Mouse (Mus musculus): ENCODE data around the gene Ost4. TPM values are rescaled to one million over a fixed set of nuclear protein-coding genes. Genes with fewer than 3 reads are reported as not detected.

Gene Ost4
- total and polyA plus RNA-seq, 2 experiments from 2014 or later, result 116 to 190 TPM

- no peak overlapping the region for H3K4me2 ChIP-seq (ENCODE audit: low read depth)
- WGBS, result 93% methylated on average over 7 of the region's 7 CpGs
- H3K9ac ChIP-seq, result no peak overlapping the region
- H3K27me3 ChIP-seq (ENCODE audit: insufficient read depth, low read length), result no peaks in the 10 kb centered on the region
- H3K9me3 ChIP-seq (ENCODE audit: low read length), result no peaks in the 10 kb centered on the region
- no peak overlapping the region for H3K27ac ChIP-seq (ENCODE audit: low read depth, low read length)
- H3K36me3 ChIP-seq (ENCODE audit: insufficient read depth), result peaks cover 69% of the 10 kb centered on the region
- ATAC-seq (no peak), DNase-seq (no peak)
- H3K4me1 ChIP-seq (ENCODE audit: insufficient read depth), result peaks cover 12% of the 10 kb centered on the region
- TF ChIP-seq CTCF (IDR thresholded peaks at IDR 0.05; ENCODE audit: low read depth), result no peak
- no peak overlapping the region for H3K4me3 ChIP-seq (ENCODE audit: low read depth, low read length)
Observed at GRCm38 (mm10) chr5:30874365-30874764, 33.2 kb downstream of the Ost4 start.

DNA sequence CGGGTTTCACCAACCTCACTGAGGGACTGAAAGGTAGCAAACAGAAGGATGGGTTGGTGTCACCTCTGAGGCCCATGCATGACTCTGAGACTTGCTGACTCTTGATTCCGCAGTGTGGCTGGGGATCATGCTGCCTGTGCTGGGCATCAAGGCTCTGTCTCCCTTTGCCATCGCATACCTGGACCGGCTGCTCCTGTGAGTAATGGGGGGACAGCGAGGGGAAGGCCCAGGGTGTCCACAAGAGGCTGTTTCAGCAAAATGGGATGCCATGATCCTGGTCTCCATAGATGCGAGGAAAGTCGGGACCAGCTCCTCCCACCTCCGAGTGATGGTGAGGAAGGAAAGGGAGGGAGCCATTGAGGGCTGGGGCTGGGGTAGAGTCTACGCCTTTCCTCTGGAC, 35.0 kb downstream of the Ost4 start:
- peaks cover 67% of the 10 kb centered on the region for H3K36me3 ChIP-seq (ENCODE audit: insufficient read depth)
- H3K4me3 ChIP-seq (ENCODE audit: low read depth, low read length), result no peak overlapping the region
- H3K9me3 ChIP-seq (ENCODE audit: low read length), result no peaks in the 10 kb centered on the region
- no peak for ATAC-seq
- peaks cover 12% of the 10 kb centered on the region for H3K4me1 ChIP-seq (ENCODE audit: insufficient read depth)
- WGBS, result 93% methylated on average over 9 of the region's 9 CpGs
- H3K4me2 ChIP-seq (ENCODE audit: low read depth), result no peak overlapping the region
- no peak for DNase-seq
- TF ChIP-seq CTCF (IDR thresholded peaks at IDR 0.05; ENCODE audit: low read depth), result no peak
- H3K27ac ChIP-seq (ENCODE audit: low read depth, low read length), result no peak overlapping the region
- no peaks in the 10 kb centered on the region for H3K27me3 ChIP-seq (ENCODE audit: insufficient read depth, low read length)
- no peak overlapping the region for H3K9ac ChIP-seq

DNA sequence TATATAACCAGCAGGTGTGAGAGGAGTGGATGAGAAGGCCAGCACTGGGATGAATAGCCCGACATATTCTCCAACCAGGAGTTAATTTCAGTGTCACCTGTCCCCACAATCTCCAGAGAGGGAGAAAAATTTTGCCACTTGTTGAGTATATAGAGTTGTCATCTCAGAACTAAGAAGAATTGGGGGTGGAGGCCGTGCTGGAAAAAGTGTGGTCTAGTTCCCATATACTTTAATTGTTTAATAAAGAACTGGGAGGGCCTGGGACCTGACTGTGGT, 37.5 kb downstream of the Ost4 start:
- 22% methylated on average over 2 of the region's 2 CpGs for WGBS
- no peak for DNase-seq
- Histone ChIP-seq H3K4me3 (ENCODE audit: low read depth, low read length) (peak overlapping the region; percentile 90), H3K27ac (ENCODE audit: low read depth, low read length) (0 out of 2 replicates have a peak overlapping the region, but pooled peaks have one; percentile 62), H3K4me2 (ENCODE audit: low read depth) (peak overlapping the region; percentile 83), H3K27me3 (ENCODE audit: insufficient read depth, low read length) (no peaks in the 10 kb centered on the region), H3K4me1 (ENCODE audit: insufficient read depth) (peaks cover 12% of the 10 kb centered on the region), H3K9ac (peak overlapping the region; percentile 81), H3K9me3 (ENCODE audit: low read length) (no peaks in the 10 kb centered on the region), H3K36me3 (ENCODE audit: insufficient read depth) (peaks cover 60% of the 10 kb centered on the region)
- TF ChIP-seq CTCF (IDR thresholded peaks at IDR 0.05; ENCODE audit: low read depth), result no peak
- no peak for ATAC-seq

- H3K27me3 ChIP-seq (ENCODE audit: insufficient read depth, low read length), result no peaks in the 10 kb centered on the region
- H3K27ac ChIP-seq (ENCODE audit: low read depth, low read length), result peak overlapping the region; percentile 62; the same call in 1 of the 2 replicates
- no peaks in the 10 kb centered on the region for H3K9me3 ChIP-seq (ENCODE audit: low read length)
- peak; percentile 18; the same call in 1 of the 2 replicates for TF ChIP-seq CTCF (IDR thresholded peaks at IDR 0.05; ENCODE audit: low read depth)
- peak; percentile 88 for DNase-seq
- H3K4me2 ChIP-seq (ENCODE audit: low read depth), result peak overlapping the region; percentile 83
- ATAC-seq, result peak; percentile 96
- peaks cover 59% of the 10 kb centered on the region for H3K36me3 ChIP-seq (ENCODE audit: insufficient read depth)
- under 1% methylated on average over 55 of the region's 63 CpGs for WGBS
- H3K4me3 ChIP-seq (ENCODE audit: low read depth, low read length), result peak overlapping the region; percentile 90
- H3K9ac ChIP-seq, result peak overlapping the region; percentile 81
- peaks cover 12% of the 10 kb centered on the region for H3K4me1 ChIP-seq (ENCODE audit: insufficient read depth)
Observed at GRCm38 (mm10) chr5:30869405-30870130, 38.0 kb downstream of the Ost4 start.

DNA sequence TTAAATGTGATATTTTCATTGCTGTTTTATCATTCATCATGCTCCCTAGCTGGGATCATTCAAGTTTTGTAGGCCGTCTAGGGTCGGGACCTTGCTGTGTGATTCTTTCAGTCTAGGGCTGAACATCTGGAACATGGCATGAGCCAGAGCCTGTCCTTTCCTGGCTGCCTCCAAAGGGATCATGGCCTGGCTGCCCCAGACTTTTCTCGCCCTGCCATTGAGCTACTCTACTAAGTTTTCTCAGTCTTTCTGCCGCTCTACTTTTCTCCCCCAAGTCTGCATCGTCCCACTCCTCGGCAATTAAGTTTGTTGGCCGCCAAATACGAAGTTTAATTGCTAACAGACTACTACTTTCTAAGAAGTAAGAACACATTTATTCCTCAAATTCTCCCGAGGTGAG, 38.6 kb downstream of the Ost4 start:
- Histone ChIP-seq H3K27ac (ENCODE audit: low read depth, low read length) (peak overlapping the region; percentile 62; the same call in 1 of the 2 replicates), H3K36me3 (ENCODE audit: insufficient read depth) (peaks cover 59% of the 10 kb centered on the region), H3K4me1 (ENCODE audit: insufficient read depth) (peaks cover 12% of the 10 kb centered on the region), H3K9ac (peak overlapping the region; percentile 81), H3K27me3 (ENCODE audit: insufficient read depth, low read length) (no peaks in the 10 kb centered on the region), H3K9me3 (ENCODE audit: low read length) (no peaks in the 10 kb centered on the region), H3K4me2 (ENCODE audit: low read depth) (peak overlapping the region; percentile 83), H3K4me3 (ENCODE audit: low read depth, low read length) (peak overlapping the region; percentile 90)
- TF ChIP-seq CTCF (IDR thresholded peaks at IDR 0.05; ENCODE audit: low read depth), result no peak
- ATAC-seq (no peak; the same call in 1 of the 2 replicates), DNase-seq (no peak)
- WGBS, result 18% methylated on average over 9 of the region's 9 CpGs

DNA sequence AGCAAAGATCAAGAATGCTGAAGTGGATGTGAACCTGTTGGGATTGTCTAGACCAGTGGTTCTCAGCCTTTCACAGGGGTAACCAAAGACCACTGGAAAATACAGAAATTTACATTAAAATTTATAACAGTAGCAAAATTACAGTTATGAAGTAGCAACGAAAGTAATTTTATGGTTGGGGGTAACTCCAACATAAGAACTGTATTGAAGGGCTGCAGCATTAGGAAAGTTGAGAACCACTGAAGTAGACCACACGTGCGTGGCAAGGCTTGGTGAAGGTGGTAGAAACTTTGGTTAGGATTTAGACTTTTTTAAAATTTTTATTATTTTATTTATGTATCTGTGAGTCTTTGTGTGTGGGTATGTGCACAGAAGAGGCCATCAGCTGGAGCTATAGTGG, 39.9 kb downstream of the Ost4 start, which contains the start of gene Tmem214:
Gene Tmem214, plus strand, starts transcription at position 301 of the 400 bp plus-strand sequence.
- DNase-seq, result no peak
- Histone ChIP-seq H3K27me3 (ENCODE audit: insufficient read depth, low read length) (no peaks in the 10 kb centered on the region), H3K4me3 (ENCODE audit: low read depth, low read length) (no peak within 1 kb of the TSS), H3K9ac (no peak within 1 kb of the TSS), H3K4me2 (ENCODE audit: low read depth) (0 out of 2 replicates have a peak within 1 kb of the TSS, but pooled peaks have one; percentile 83), H3K27ac (ENCODE audit: low read depth, low read length) (no peak within 1 kb of the TSS), H3K36me3 (ENCODE audit: insufficient read depth) (peaks cover 56% of the 10 kb centered on the region), H3K9me3 (ENCODE audit: low read length) (no peaks in the 10 kb centered on the region), H3K4me1 (ENCODE audit: insufficient read depth) (peaks cover 12% of the 10 kb centered on the region)
- WGBS, result 94% methylated on average over 3 of the region's 3 CpGs
- no peak for ATAC-seq
- TF ChIP-seq CTCF (IDR thresholded peaks at IDR 0.05; ENCODE audit: low read depth), result no peak

- H3K27me3 ChIP-seq (ENCODE audit: insufficient read depth, low read length), result no peaks in the 10 kb centered on the region
- ATAC-seq, result no peak
- peaks cover 12% of the 10 kb centered on the region for H3K4me1 ChIP-seq (ENCODE audit: insufficient read depth)
- peaks cover 55% of the 10 kb centered on the region for H3K36me3 ChIP-seq (ENCODE audit: insufficient read depth)
- no peak overlapping the region for H3K9ac ChIP-seq
- H3K27ac ChIP-seq (ENCODE audit: low read depth, low read length), result no peak overlapping the region
- WGBS, result 92% methylated on average over 3 of the region's 3 CpGs
- H3K9me3 ChIP-seq (ENCODE audit: low read length), result no peaks in the 10 kb centered on the region
- no peak overlapping the region for H3K4me2 ChIP-seq (ENCODE audit: low read depth)
- DNase-seq, result no peak
- H3K4me3 ChIP-seq (ENCODE audit: low read depth, low read length), result no peak overlapping the region
- TF ChIP-seq CTCF (IDR thresholded peaks at IDR 0.05; ENCODE audit: low read depth), result no peak
Observed at GRCm38 (mm10) chr5:30866871-30867270, 40.7 kb downstream of the Ost4 start.
